Mouse (Mus musculus) stomach, postnatal 0 days (tissue): ENCODE results near the gene Klhl26.

Source experiments
- CTCF ChIP-seq: IDR thresholded peaks from 2 replicates; pipeline ENCODE4 v1.5.1; 2016; ENCODE audit warnings: antibody characterized with exemption, low read depth, mild to moderate bottlenecking, moderate library complexity
- EP300 ChIP-seq: optimal IDR thresholded peaks from 2 replicates; pipeline ENCODE3; 2016; ENCODE audit warnings: antibody characterized with exemption

DNA sequence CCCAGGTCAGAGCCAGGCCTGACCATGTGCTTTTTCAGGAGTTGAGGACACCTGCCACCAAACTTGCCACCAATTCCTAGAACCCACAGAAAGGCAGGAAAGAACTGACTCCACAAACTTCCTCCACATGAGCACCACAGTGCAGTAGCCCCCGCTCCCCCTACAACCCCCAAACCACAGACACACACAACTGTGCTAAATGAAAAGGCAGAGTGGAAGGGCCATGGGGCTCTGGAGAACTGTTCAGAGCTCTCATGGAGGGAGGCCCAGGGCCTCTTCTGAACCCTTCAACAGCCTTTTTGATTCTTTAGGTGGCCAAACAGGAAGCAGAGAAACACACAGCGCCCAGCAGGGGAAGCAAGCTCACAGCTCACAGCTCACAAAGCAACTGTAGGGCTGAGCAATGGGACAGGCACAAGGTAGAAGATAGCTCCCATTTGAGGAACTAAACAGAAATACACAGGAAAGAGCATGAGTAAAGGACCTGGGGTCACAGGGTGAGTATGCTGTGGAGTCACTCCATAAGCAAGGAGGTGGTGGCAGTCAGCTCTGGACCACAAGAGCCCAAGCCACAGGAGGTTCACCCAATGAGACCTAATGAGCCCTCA lies 50.4 kb downstream of the Klhl26 start:
- no peak for TF ChIP-seq CTCF
- no peak for TF ChIP-seq EP300
